Mouse (Mus musculus) right cerebral cortex, postnatal 14 days (tissue): ENCODE results near the gene Ube2d1.

Source experiments
- DNase-seq: peaks from one replicate; pipeline ENCODE4 v3.0.0; 2022

The Ube2d1 gene

DNA sequence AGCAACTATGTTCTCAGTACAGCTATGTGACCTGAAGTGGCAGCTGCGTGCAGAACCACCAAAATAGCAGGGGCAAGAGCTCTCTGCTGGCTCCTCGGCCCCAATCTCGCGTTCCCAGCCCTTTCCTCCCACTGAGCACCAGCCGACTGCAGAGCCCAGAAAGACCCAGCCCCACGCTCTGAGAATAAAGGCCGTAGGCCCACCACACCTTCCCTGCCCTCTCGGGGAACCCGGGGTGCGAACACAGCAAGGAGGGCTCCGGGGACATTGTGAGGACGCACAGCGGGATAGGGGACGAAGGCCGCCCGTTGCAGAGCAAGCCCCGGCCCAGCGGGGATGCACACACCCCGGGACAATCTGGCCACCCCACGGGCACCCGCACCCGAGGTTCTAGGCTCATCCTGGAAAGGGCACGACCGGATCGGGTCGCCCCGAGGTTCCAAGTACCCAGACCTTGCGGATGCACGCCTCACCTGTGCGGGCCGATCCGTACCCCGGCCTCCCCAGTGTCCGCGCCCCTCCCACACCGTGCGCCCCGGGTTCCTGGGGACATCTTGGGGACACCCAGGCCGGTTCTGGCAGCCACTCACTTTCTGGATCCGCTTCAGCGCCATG lies 444 bp downstream of the Ube2d1 start:
- DNase-seq: peak; percentile 32

DNA sequence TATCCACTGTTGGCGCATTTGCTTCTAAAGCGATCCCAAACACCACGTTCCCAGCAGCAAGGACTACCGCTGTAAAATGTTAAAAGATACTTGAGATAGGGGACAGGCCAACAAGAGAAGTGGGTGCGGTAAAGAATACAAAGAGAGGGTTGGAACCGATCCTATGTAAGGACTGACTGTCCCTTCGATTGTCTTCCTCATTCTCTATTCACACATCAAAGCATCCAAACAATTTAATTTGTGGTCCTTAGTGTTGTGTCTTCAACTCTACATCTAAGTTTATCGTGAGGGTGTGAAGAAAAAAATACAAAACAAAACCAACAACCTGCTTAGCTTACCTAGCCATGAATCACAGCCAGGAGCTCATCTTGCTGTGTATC lies 941 bp downstream of the Ube2d1 start:
- DNase-seq: no peak

DNA sequence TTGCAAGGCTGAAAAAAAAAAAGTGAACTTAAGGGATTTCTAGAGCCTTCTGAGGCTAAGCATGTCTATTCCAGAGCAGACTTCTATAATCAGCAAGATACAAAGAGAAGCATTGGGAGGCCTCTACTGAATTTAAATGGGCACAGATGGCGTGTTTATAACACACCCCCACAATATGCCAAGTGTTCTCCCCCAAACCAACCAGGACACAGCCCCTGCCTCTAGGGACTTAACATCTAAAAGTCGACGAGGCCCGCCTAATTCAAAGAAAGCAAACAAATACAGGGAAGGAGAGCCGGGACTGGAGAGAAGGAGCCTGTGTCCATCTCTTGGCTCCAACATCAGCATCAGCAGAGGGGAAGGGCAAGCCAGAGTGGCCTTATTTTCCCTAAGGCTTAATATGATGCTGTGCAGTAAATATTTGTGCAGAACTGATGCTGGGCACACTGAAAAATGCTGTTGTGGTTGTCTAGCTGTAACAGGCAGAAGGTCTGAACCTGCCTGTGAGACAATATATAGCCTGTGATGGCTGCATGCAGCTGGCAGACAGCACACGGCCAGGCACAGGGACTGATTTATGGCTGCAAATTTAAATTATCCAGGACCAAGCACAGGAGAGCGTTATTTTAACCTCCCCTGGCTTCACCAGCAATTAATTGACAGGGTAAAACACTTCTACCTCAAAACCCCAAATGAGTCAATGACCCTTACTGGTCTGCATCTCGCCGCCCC lies 11.9 kb downstream of the Ube2d1 start:
- DNase-seq: peak; percentile 26

DNA sequence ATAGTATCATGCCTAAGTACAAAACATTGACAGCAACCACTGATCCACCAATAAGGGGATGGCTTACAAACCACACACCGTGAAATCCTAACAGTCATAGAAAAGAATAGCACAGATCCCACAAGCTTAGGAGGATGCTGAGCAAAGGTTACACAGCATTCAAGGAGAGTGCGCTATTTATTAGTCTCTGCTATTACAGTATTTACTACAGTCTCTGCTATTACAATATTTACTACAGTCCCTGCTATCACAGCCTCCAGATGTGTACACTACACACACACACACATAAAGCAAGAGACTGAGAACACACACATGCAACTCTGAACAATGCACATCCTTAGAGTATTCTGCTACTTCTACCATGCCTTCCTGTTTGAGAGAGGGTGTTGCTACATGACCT lies 17.1 kb downstream of the Ube2d1 start:
- no peak for DNase-seq

DNA sequence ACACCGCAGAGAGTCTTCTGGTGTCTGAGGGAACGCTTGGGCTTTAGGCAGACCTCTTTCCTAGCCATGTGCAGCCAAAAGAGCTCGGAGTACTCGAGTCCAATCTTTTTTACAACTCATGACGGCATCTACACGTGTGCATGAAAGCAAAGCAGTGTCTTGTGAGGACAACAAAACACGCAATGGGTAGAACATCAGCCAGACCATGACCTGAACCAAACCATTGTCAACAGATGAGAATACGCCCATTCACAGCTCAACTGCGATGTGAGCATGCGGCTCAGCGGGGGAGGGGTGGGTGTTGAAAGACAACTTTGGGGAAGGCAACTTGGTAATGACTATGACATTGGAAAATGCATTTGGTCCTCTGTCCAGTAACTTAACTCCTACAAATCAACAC lies 17.6 kb downstream of the Ube2d1 start:
- peak; percentile 29 for DNase-seq

DNA sequence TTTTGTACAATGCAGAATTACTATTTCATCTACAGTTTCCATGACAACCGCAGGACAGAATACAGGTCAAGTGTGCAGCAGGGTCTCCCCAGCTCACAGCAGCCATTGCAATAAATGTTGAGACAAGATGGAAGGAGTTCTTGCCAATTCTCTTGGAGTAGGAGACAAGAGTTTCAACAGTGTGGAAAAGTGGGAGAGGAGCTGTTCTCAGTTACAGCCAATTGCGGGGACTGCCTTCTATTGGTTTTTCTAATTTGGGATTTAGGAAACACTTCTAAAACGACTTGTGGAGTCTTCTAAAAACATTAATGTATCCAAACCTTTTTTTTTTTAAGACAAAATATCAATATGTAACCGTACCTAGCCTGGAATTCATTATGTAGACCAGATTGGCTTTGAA lies 20.0 kb downstream of the Ube2d1 start:
- DNase-seq: no peak

DNA sequence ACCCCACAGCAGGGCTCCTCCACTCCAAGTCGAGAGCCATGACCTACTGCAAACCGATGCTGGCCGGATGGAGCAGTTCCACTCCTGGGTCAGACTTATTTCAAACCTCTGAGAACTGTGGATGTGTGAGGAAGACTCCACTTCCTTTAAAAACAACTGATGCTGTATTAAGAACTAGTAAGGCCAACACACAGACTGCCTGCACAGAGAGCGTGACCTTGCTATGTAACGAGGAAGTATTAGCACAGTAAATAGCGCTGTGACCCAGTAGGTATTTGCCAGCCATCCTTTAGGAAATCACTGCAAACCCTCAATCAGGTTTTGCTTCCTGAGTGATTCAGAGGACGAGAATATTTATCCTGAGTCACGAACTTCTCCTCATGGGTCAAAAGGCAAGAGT lies 23.4 kb downstream of the Ube2d1 start:
- DNase-seq: no peak

DNA sequence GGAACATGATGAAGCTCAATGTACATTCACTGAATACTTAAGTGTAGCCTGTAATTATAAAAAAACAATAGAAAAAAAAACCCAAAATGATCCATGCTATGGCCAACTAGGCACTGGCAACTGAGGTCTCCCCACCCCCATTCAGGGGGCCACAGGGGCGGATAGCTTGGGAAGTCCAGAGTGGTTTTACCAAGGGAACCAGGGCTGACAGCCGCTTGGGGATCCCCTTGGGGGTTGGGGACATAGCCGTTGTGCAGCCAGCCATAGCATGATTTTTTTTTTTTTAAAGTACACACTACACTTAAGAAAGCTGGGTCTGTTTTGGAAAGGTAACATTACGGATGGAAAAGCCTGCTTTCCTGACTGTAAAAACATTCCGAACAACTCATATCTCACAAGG lies 26.1 kb downstream of the Ube2d1 start:
- DNase-seq: no peak

DNA sequence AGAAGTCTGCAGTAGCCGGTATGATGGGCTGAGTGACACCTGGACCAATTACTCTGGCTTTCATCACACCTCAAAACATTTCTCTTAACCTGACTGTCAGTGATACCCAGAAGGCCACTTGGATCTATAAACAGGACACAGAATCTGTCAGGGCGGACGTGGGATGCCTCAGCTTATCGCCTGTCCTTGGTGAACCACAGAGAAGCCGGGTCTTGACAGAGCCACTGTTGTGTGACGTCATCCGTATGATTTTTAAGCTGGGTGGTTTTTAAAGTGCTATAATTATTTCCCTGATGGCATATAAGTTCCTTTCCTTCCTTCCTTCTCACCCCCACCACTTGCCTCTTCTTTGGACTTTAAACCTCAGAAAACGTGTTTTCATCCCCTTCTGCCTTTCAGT lies 26.5 kb downstream of the Ube2d1 start:
- no peak for DNase-seq

DNA sequence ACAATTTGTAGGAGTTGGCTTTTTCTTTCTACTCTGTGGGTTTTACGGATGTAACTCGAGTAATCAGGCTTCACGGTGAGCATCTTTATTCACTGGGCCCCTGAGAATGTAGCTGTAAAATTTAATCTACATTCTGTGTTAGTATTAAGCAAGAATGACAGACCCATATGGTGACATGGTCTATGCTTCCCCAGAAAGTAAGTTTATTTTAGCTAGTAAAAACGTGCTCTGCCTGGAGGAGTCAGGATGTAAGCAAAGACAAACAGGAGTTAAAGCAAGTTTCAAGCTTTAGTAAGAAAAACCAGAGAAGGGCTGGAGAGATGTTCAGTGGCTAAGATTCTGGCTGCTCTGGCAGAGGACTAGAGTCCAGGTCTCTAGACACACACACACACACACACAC lies 31.9 kb downstream of the Ube2d1 start:
- no peak for DNase-seq

DNA sequence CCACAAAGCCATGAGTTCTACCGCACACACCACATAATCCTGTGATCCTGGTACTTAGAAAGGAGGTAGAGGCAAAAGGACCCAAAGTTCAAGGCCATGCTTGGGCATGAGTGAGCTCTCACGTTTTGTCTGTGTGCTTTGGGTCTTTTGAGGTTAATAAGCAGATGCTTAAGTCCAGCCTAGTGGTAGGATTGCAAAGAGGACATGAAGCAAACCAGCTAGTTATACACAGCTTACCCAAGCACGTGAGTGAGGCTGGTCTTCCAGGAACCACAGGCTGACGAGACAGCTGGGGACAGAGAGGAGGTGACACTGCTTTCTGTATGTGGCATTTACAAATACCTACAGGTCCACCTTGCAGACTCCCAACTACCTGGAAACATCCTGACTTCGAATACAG lies 32.6 kb downstream of the Ube2d1 start:
- no peak for DNase-seq

DNA sequence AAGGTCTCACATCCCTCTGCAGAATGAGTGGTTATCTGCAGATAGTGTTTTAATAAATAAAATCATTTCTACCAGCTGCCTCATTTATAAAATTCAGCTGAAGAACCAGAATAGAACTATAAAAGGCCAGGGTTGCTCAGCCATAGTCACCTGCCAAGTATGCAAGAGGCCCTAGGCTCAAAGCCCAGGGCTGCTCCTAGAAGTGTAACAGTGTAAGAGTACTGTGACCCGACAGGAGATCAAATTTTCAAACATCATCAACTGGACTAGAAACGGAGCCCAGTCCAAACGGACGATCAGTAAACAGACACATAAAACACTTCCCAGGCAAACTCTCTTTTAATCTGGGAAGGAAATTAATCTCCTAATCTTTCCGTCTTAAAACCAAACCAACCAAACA lies 33.2 kb downstream of the Ube2d1 start:
- no peak for DNase-seq

DNA sequence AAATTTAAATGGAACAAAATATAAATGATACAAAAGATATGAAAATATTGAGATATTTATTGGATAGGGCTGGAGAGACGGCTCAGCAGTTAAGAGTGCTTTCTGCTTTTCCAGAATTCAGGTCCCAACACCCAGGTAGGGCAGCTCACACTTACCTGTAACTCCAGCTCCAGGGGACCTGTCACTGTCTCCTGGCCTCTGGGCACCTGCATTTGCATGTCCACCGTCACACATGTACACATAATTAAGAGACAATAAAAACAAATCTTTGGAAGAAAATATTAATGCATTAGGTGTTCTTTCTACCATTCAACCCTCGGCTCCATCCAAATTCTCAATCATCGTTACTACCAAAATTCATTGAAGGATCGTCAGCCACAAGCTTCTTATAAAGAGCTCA lies 33.8 kb downstream of the Ube2d1 start:
- DNase-seq: no peak

DNA sequence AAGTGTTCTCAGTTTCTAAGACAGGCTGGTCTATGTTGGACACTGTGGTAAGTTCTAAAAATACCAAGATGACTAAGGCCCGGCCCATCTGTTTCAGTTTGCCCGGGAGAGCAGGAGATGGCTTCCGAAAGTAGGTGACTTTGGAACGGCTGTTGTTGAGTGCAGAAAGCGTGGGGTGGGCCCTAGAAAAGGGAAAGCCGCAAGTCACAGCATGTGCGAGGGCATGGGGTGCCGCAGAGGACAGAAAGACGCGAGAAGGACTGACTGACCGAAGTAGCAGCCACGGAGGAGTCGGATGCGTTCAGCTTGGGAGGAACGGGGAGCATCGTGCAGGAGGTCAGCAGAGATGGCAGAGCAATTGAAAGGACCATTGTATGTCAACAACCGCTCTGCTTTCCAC lies 34.6 kb downstream of the Ube2d1 start:
- peak; percentile 41 for DNase-seq

DNA sequence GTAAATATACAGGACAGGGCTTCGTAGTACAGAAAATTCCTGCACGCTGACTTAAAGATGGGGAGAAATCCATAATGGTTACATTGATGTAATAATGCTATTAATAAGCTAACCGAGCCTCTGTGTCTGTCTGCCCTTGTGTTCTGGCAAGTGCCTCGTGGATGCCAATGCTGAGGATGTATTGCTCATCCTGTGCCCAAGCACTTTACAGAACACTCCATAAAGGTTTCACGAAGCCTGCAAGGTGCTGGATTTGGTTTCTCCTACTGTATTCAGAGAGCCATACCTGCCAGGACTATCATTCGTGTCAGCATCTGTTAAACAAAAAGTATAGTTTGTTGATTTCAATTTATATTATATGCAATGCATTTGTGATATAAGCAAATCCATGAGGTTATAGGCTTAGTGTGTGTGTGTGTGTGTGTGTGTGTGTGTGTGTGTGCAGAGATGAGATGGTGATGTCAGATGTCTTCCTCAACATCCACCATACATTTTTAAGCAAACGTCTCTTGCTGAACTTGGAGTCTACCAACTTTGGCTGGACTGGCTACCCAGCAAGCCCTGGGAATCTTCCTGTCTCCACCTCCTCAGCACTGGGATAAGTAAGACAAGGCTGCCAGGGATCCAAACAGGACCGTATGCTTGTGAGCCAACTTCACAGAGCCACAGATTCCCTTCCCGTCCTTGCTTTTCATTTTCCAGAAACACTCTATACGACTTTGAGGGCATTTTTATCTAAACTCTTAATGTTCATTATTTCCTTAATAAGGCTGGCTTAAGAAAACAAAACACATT lies 35.8 kb downstream of the Ube2d1 start:
- DNase-seq: no peak

DNA sequence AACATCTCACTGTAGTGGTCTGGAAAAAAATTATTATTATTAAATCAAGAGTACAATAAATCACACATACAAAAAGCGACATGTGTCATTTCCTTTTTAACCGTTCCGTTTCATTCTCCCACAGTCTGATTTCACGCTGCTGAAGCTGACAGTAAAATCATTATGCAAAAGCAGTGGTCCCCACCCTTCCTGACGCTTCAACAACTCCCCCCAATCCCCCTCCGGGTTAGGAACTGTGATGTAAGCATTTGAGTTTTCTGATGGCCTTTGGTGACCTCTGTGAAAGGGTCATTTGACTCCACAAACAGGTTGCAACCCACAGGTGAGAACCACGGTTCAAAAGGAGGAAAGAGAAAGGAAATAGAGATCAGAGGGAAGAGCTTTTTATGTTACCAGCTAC lies 38.1 kb downstream of the Ube2d1 start:
- no peak for DNase-seq

DNA sequence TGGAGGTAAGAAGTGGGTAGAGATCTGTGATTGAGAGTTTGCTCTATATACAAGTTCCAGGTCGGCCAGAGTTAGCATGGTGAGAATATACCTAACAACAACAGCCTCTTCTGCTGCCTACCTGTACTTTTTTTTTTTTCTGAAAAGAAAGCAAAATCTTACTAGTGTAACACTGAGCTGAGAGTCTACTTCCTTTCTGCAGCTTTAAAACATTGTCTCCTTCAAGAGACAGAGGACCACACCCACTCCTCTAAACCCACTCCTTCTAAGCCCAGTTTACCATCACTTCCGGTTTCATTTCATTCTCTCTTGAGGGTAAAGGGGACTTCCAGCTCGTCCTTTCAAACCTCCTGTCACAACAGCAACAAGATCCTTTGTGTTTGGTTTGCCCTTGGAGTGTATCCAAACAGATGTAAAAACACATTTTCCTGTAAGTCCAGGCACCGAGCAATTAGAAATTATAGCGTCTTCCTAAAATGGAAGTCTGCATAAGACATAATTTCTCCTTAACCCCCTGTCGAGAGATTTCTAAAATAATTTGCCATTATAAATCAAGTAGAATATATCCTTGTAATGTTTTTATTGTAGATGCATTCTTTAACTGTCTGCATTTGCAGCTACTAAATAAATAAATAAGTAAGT lies 45.5 kb downstream of the Ube2d1 start:
- DNase-seq: no peak

DNA sequence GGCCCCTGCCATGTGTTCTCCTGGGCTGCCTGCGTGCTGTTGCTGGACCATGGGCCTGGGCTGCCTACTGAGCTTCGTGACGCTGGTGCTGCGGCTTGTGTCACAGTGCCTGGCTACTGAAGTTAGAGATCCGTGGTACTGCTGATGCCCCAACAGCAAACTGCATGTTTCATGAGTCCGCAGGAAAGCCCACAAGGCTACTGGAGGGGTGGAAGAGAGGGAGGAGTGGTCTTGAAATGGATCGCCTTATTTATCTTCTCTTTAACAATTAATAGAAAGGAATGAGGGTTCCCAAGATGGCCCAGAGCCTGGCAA lies 46.9 kb downstream of the Ube2d1 start, which contains the start of gene Tfam:
Gene Tfam, minus strand, starts transcription at position 41 of the 315 bp plus-strand sequence.
- no peak for DNase-seq

DNA sequence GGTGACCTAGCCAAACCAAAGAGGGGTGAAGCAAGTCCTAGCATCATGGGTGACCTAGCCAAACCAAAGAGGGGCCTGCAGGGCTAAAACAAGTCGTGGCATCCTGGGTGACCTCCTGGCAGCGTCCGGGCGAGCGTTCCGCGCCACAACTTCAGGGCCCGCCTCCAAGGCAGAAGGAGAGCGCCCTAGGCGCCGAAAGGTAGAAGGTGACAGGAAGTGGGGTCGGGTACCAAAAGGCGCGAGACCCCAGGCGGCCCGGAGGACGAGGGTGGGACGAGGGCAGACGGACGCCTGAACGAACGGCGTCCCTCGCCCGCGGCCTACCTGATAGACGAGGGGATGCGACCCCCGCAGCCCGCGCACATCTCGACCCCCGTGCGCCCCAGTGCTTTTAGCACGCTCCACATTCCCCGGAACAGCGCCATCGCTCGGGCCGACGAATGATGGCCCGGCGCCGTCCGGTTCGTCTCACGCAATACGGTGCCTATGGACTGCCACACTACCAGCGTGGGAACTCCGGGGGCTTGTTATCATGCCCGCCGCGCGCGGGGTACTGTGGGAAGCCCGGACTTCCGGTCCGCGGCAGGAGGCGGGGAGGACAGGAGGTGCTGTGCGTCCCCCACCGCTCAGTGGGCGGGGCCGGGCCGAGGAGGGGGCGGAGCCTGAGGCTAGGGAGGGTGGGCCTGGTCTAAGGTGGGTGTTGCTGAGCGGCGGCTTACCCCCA lies 47.4 kb downstream of the Ube2d1 start:
- peak; percentile 93 for DNase-seq

DNA sequence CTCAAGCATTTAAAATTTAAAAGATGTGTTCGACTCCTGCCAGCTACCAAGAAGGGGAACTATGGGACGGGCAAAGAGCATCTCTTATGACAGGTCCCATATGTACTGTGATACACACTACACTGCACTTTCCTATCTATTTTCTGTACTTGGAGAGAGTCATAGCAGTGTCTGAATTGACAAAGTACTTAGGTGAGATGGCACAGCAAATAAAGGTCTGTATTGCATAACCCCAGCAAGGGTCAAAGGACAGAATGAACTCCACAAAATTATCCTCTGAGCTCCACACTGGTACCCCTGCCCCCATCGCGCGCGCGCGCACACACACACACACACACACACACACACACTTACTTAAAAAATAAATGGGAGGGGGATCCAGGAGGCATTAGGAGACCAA lies 51.0 kb downstream of the Ube2d1 start:
- no peak for DNase-seq

DNA sequence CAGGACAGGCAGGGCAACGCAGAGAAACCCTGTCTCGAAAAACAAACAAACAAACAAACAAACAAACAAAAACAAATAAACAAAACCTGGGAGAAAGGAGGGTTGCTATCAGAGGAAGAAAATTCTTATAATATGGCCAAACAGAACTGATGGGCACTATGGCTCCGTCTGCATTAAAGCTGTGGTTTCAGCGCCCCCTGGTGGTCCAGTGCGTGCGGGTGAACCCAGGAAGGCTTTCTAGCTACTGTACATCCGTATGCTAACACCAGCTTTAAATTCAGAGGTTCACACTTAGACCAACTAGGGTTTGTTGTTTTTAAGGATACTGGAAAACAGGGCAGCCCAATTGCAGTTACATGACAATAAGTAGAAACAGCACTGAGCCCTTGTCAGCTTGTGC lies 59.2 kb downstream of the Ube2d1 start:
- peak; percentile 96 for DNase-seq

DNA sequence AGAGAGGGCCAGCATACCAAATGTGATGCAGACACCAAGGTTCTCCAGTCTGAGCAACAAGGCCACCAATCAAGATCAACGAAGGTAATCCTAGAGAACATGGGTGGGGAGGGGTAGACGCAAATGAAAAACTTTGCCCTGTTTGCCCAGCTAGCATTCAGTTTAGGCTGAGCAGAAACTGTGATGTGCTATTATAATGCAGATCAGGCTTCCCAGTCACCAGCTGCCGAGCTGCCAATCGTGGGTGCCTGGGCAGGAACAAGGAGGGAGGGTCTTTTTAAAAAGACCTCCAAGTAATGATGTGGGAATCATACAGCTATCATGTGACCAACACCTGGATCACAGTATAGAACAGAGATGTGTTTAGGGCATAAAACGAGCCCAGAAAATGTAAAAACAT lies 62.0 kb downstream of the Ube2d1 start:
- no peak for DNase-seq

DNA sequence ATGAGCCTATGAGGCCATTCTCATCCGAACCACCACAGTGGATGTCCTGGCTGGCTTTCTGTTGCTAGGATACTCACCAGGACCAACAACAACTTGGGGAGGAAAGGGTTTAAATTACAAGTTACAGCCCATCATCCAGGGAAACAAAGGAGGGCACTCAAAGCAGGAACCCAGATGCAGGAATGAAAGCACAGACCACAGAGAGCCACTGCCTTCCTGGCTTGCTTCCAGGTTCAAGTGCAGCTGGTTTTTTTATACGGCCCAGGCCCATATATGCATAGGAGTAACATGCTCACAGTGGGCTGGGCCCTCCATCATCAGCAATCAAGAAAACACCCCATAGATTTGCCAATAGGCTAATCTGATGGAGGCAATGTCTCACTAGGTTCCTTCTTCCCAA lies 62.4 kb downstream of the Ube2d1 start:
- no peak for DNase-seq
